Mouse (Mus musculus) forebrain, embryonic 12.5 days (tissue): Measurements from ENCODE around the gene Scube3. TPM values are rescaled to one million over a fixed set of nuclear protein-coding genes. Genes with fewer than 3 reads are reported as not detected.
A peak's percentile ranks its signal among the peaks of the same experiment; 100 is the strongest.

Source experiments
- ATAC-seq: fragments of 200-750 bp; cut with Nextera tagmentation; 2 replicates; pipeline ENCODE4 v1.8.0; 2017; ENCODE audit warnings: moderate TSS enrichment; ENCODE audit not compliant: low FRiP score
- H3K27ac ChIP-seq: fragments of 300-500 bp; sonication (generic); 2 replicates; pipeline ENCODE4 v1.5.1; 2016; ENCODE audit warnings: mild to moderate bottlenecking
- H3K27me3 ChIP-seq: fragments of 300-500 bp; sonication (generic); 2 replicates; pipeline ENCODE4 v1.6.1; 2016; ENCODE audit warnings: mild to moderate bottlenecking
- H3K36me3 ChIP-seq: fragments of 300-500 bp; sonication (generic); replicated peaks from 2 replicates; pipeline ENCODE4 v1.6.1; 2016; ENCODE audit warnings: mild to moderate bottlenecking
- H3K4me1 ChIP-seq: fragments of 300-500 bp; sonication (generic); 2 replicates; pipeline ENCODE4 v1.6.1; 2016
- H3K4me2 ChIP-seq: fragments of 300-500 bp; sonication (generic); 2 replicates; pipeline ENCODE4 v1.6.1; 2016; ENCODE audit warnings: mild to moderate bottlenecking, moderate library complexity
- H3K4me3 ChIP-seq: fragments of 300-500 bp; sonication (generic); replicated peaks from 2 replicates; pipeline ENCODE4 v1.5.1; 2016; ENCODE audit warnings: mild to moderate bottlenecking
- H3K9ac ChIP-seq: fragments of 300-500 bp; sonication (generic); 2 replicates; pipeline ENCODE4 v1.6.1; 2016; ENCODE audit warnings: mild to moderate bottlenecking
- H3K9me3 ChIP-seq: fragments of 300-500 bp; sonication (generic); 2 replicates; pipeline ENCODE4 v1.6.1; 2016
- WGBS: fragments of 180-500 bp; shearing (Covaris S2); methylation state at CpG from one replicate; pipeline ENCODE4 v1.1.7; 2016; 5-methylcytosine and 5-hydroxymethylcytosine counted together
- polyA plus RNA-seq: library from polyadenylated mRNA; unstranded; fragments of >200 nt; fragmentation: Nextera tagmentation; extraction: Ambion mirVana; gene quantifications from 2 replicates; pipeline ENCODE4 v1.2.1, GENCODE M21; 2016

Gene Scube3
- polyA plus RNA-seq, 1 experiment from 2014 or later = 7.0 TPM

DNA sequence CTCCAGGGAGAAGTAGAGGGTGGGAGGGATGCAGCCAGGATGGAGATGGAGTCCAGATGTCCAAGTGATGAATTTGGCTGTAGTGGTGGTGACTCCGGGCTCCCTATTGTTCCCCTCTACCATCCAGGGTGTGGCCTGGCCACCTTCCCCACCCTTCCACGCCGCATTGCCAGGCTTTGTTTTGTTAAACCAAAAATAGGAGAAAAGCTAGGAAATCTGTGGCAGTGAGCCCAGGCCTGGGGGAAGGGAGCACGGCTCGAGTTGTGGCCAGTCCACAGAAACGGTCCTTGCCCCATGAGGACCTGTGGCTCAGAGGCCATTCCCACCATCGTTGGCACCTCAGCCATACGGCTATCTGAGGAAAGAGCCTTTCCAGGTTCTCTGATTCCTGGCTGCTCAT is 13.0 kb downstream of the Scube3 start:
- H3K4me3 ChIP-seq = no peak overlapping the region
- 0 out of 2 replicates have a peak, but pooled peaks cover 5% of the 10 kb centered on the region for H3K27me3 ChIP-seq
- peaks cover 12% of the 10 kb centered on the region; the same call in 1 of the 2 replicates for H3K4me1 ChIP-seq
- no peak overlapping the region for H3K27ac ChIP-seq
- no peak overlapping the region for H3K4me2 ChIP-seq
- no peak overlapping the region for H3K9ac ChIP-seq
- H3K9me3 ChIP-seq = no peaks in the 10 kb centered on the region
- WGBS = 89% methylated on average over 8 of the region's 8 CpGs
- no peak for ATAC-seq
- peaks cover 39% of the 10 kb centered on the region for H3K36me3 ChIP-seq

DNA sequence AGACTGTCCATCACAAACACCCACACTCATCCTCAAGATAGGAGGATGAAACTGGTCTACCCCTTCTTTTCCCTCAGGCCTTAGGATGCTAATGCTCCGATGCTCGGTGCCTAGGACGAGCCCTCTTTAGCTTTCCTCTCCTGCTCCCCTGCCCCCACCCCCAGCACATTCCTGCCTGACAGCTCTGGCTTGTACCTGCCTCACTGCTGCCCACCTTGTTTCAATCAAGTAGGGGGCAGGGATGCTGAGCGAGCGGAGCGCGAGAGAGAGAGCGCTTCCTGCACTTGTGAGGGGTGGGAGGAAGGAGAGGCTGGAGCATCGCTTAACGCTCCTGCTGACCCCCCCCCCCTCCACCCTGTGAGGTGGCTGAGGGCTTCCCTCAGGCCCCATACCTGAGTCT is 18.4 kb downstream of the Scube3 start:
- Histone ChIP-seq H3K36me3 (peaks cover 68% of the 10 kb centered on the region), H3K27ac (no peak overlapping the region), H3K9me3 (no peaks in the 10 kb centered on the region), H3K4me3 (no peak overlapping the region), H3K27me3 (peaks cover 14% of the 10 kb centered on the region; the same call in 1 of the 2 replicates), H3K9ac (no peak overlapping the region), H3K4me2 (no peak overlapping the region), H3K4me1 (peaks cover 24% of the 10 kb centered on the region)
- WGBS = 27% methylated on average over 9 of the region's 10 CpGs
- no peak for ATAC-seq

DNA sequence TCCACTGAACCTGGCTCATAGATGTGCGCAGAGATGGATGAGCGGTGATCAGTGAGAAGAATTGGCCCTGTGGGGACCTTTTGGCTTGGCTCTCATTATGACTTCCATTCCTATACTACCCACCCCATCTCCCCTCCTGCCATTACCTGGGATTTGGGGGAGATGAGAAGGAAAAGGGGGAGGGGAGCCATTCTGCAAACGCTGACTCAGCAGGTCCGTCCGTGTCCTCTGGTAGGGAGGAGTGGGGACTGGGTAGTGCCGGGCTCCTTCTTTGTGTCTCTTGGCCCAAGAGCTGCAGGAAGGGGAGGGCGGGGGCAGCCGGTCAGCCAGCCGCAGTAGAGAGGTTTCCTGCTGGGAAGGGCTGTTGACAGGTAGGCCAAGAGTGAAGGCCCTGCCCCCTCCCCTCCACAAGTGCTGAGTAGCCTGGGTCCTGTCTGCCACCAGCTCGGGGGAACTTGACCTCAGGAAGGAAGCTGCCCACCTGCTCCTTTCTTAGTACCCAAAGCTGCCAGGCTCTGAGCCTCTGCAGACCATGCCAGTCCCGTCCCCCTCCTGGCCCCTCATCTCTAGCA is 19.5 kb downstream of the Scube3 start:
- Histone ChIP-seq H3K4me2 (no peak overlapping the region), H3K36me3 (peaks cover 70% of the 10 kb centered on the region), H3K27me3 (peaks cover 14% of the 10 kb centered on the region; the same call in 1 of the 2 replicates), H3K27ac (no peak overlapping the region), H3K4me3 (no peak overlapping the region), H3K9ac (no peak overlapping the region), H3K9me3 (no peaks in the 10 kb centered on the region), H3K4me1 (peaks cover 24% of the 10 kb centered on the region)
- WGBS = 27% methylated on average over 11 of the region's 11 CpGs
- no peak for ATAC-seq

GRCm38 (mm10) chr17:28163666-28164065 is 21.7 kb downstream of the Scube3 start:
- Histone ChIP-seq H3K4me3 (no peak overlapping the region), H3K9me3 (no peaks in the 10 kb centered on the region), H3K36me3 (peaks cover 75% of the 10 kb centered on the region), H3K27me3 (peaks cover 14% of the 10 kb centered on the region; the same call in 1 of the 2 replicates), H3K27ac (no peak overlapping the region), H3K4me2 (no peak overlapping the region), H3K4me1 (peaks cover 17% of the 10 kb centered on the region; the same call in 1 of the 2 replicates), H3K9ac (no peak overlapping the region)
- ATAC-seq = peak; percentile 44
- 8% methylated on average over 6 of the region's 6 CpGs for WGBS

- Histone ChIP-seq H3K9ac (no peak overlapping the region), H3K27ac (no peak overlapping the region), H3K36me3 (peaks cover 48% of the 10 kb centered on the region), H3K9me3 (no peaks in the 10 kb centered on the region), H3K4me2 (no peak overlapping the region), H3K27me3 (no peaks in the 10 kb centered on the region), H3K4me1 (peaks cover 7% of the 10 kb centered on the region; the same call in 1 of the 2 replicates), H3K4me3 (no peak overlapping the region)
- ATAC-seq = no peak
- WGBS = 94% methylated on average over 6 of the region's 6 CpGs
Measured at GRCm38 (mm10) chr17:28170460-28171305, 28.7 kb downstream of the Scube3 start.

- H3K4me1 ChIP-seq = peaks cover 16% of the 10 kb centered on the region
- ATAC-seq = no peak
- H3K27ac ChIP-seq = no peak overlapping the region
- no peak overlapping the region; the same call in 1 of the 2 replicates for H3K4me2 ChIP-seq
- no peaks in the 10 kb centered on the region for H3K9me3 ChIP-seq
- 82% methylated on average over 9 of the region's 9 CpGs for WGBS
- no peaks in the 10 kb centered on the region for H3K27me3 ChIP-seq
- H3K4me3 ChIP-seq = no peak overlapping the region
- no peak overlapping the region for H3K9ac ChIP-seq
- peaks cover 32% of the 10 kb centered on the region for H3K36me3 ChIP-seq
Measured at GRCm38 (mm10) chr17:28172690-28173089, 30.7 kb downstream of the Scube3 start.

- Histone ChIP-seq H3K27ac (peak within 1 kb of the TSS; percentile 95), H3K4me2 (peak within 1 kb of the TSS; percentile 95), H3K4me1 (peaks cover 45% of the 10 kb centered on the region), H3K9ac (peak within 1 kb of the TSS; percentile 92), H3K27me3 (no peaks in the 10 kb centered on the region), H3K36me3 (peaks cover 15% of the 10 kb centered on the region), H3K9me3 (no peaks in the 10 kb centered on the region), H3K4me3 (peak within 1 kb of the TSS; percentile 89)
- WGBS = under 1% methylated on average over 79 of the region's 82 CpGs
- ATAC-seq = peak; percentile 90
Measured at GRCm38 (mm10) chr17:28176775-28177539, 35.0 kb downstream of the Scube3 start, which contains the start of gene Zfp523. Gene Zfp523, plus strand, starts transcription at chr17:28177129.

DNA sequence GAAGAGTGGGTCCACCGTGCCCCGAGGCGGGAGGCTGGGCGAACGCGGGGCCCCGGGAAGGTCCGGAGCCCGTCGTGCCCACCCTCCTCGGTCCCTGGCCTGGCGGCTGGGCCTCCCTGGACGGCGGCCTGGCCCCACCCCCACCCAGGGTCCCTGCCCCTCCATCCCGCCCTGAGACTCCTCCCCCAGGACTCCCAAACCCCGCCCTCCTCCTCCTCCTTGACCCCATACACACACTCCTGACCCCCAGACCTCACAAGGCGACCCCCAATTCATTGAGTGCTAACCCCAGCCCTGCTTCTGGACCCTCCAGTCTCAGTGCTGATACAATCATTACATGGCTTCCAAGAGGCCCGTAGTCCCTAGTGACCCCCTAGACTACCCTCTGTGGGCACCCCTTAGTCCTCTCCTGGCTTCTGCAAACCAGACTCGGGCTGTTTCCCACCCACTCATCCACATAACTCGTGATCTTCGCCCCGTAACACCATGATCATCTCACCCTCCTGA is 35.7 kb downstream of the Scube3 start:
- ATAC-seq = peak; percentile 75
- Histone ChIP-seq H3K27ac (peak overlapping the region; percentile 95), H3K36me3 (peaks cover 8% of the 10 kb centered on the region), H3K4me2 (peak overlapping the region; percentile 95), H3K4me1 (peaks cover 41% of the 10 kb centered on the region), H3K4me3 (peak overlapping the region; percentile 89), H3K27me3 (no peaks in the 10 kb centered on the region), H3K9ac (peak overlapping the region; percentile 92), H3K9me3 (no peaks in the 10 kb centered on the region)
- WGBS = 9% methylated on average over 21 of the region's 22 CpGs

DNA sequence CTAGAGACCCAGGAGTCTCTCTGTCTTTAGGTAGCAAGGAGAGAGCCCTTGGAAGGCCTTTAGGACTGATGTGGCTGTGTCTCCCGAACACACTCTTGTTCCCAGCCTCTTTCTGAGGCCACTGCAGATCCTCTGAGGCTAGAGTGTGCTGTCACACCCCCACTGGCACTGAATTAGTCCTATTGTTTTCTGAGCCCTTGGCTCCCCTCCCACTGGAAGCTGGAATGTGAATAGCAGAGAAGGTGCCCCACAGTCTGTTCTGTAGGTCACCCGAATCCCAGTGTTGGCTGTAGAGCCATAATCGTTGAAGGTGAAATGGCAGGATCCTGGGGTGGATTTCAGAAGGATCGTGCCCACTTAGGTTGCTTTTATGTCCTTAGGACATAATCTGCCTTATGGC is 38.4 kb downstream of the Scube3 start:
- Histone ChIP-seq H3K4me3 (no peak overlapping the region), H3K27ac (no peak overlapping the region), H3K4me1 (peaks cover 38% of the 10 kb centered on the region), H3K4me2 (no peak overlapping the region), H3K9ac (0 out of 2 replicates have a peak overlapping the region, but pooled peaks have one; percentile 21), H3K9me3 (no peaks in the 10 kb centered on the region), H3K27me3 (no peaks in the 10 kb centered on the region), H3K36me3 (peaks cover 7% of the 10 kb centered on the region)
- WGBS = 40% methylated on average over 4 of the region's 4 CpGs
- no peak for ATAC-seq

DNA sequence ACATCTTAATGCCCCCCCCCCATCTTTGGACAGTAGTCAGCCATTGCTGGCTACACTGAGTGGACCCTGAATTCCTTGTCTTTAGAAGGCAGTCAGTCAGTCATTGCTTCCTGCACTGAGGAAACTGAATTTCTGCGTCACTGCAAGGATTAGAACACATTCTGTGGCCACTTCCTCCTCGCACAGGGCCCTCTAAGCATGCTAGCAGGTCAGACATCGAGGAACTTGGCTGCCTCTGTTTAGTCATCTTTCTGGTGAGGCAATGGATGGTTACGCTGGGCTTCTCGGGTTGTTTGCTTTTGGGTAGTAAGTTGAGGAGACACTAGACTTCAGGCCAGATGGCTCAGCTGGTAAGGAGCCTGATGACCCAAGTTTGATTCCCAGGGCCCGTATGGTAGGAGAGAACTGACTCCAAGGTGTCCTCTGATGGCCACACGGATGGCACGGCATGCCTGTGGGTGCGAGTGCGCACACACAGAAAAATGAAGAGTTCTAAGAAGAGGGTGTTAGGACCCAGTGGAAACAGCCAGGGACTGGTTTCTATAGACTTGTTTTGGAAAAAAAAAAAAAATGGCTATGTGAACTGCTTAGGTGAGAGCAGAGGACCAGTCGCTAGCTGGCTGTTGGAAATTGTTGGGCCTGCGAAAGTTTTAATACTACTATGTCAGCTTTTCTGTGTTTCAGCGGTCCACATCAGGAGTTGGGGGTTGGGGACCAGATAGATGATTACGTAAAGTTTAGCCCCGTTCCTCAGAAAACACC is 39.0 kb downstream of the Scube3 start:
- peaks cover 7% of the 10 kb centered on the region for H3K36me3 ChIP-seq
- no peaks in the 10 kb centered on the region for H3K27me3 ChIP-seq
- H3K27ac ChIP-seq = no peak overlapping the region
- no peaks in the 10 kb centered on the region for H3K9me3 ChIP-seq
- H3K4me2 ChIP-seq = no peak overlapping the region
- H3K4me3 ChIP-seq = no peak overlapping the region
- no peak overlapping the region for H3K9ac ChIP-seq
- H3K4me1 ChIP-seq = peaks cover 38% of the 10 kb centered on the region
- WGBS = 85% methylated on average over 15 of the region's 15 CpGs
- no peak for ATAC-seq

- ATAC-seq = no peak
Measured at GRCm38 (mm10) chr17:28184971-28185638, 43.2 kb downstream of the Scube3 start.

More at GRCm38 (mm10) chr17:28184971-28185638, 43.2 kb downstream of the Scube3 start:
- H3K4me2 ChIP-seq = no peak overlapping the region
- peaks cover 9% of the 10 kb centered on the region for H3K36me3 ChIP-seq
- no peak overlapping the region for H3K9ac ChIP-seq
- no peak overlapping the region for H3K27ac ChIP-seq
- WGBS = 92% methylated on average over 7 of the region's 7 CpGs
- H3K4me1 ChIP-seq = peaks cover 6% of the 10 kb centered on the region
- H3K27me3 ChIP-seq = no peaks in the 10 kb centered on the region
- H3K9me3 ChIP-seq = no peaks in the 10 kb centered on the region
- H3K4me3 ChIP-seq = no peak overlapping the region
